Mouse (Mus musculus) megakaryocyte, adult 5-6 weeks (primary cell): ENCODE data around the gene Nacc2. TPM values are rescaled to one million over a fixed set of nuclear protein-coding genes. Genes with fewer than 3 reads are reported as not detected.

Experiments used
- ATAC-seq: 2 replicates; pipeline ENCODE4 v1.8.0; 2016; ENCODE audit warnings: mild to moderate bottlenecking, inconsistent platforms; ENCODE audit not compliant: poor library complexity, severe bottlenecking
- total RNA-seq, 2 experiments: library from RNA; stranded (forward) in 1 of 2; stranded (reverse) in 1 of 2; fragments of 153-499, 151-499 nt in 1 of 2; fragments of 221-1000, 200-1000 nt in 1 of 2; gene quantifications; 2 replicates each; pipeline versions ENCODE4 v1.2.3 to v1.2.4; 2015 to 2017

Nacc2 gene
- total RNA-seq, 2 experiments from 2014 or later: 2.1 to 3.6 TPM

DNA sequence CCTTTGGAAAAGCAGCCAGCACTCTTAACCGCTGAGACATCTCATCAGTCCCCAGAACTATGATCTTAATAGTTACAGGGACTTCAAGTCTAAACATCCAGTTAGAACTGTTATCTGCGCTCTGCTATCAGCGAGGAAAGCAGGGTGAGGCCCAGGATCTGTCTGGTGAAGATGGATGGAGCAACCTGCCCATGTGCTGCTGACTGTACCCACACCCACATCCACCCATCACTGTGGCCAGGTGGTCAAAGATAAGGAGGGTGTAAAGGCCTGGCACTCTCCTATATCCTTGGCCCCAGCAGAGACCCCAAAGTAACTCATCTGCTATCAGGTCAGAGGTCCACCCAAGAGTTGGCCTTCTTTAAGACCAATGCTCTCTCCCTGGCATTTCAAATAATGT lies 109.3 kb downstream of the Nacc2 start:
- peak; percentile 56 for ATAC-seq

DNA sequence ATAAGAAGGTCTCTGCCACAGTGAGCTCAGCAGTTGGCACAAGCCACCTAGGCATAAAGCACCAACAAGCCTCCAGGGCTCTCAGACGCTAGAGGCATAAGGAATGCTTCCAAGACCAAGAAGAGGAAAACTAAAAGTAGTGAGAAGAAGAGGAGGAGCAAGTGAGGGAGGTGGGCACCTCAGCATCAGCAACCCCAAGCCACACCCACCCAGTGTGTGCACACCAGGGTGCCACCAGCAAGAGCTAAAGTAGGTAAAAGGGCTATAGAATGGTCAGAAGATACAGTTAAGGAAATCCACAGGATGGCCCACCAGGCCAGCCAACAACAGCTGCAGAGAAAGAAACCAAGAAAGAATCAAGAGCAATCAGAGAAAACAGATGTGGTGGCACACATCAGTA lies 111.6 kb downstream of the Nacc2 start:
- ATAC-seq: no peak

Other genes starting within 250 kb of the Nacc2 start
- gene Camsap1, start 139.9 kb downstream of the Nacc2 start, total RNA-seq (2015): 3.4 and 4.4 TPM in 2 replicates
- gene Camsap1, start 139.9 kb downstream of the Nacc2 start, total RNA-seq (2017): 10.2 and 24.2 TPM in 2 replicates
- gene Ubac1, start 101.5 kb downstream of the Nacc2 start, total RNA-seq (2015): 39.8 TPM in 2 replicates
- 19.0 and 20.9 TPM in 2 replicates for gene Ubac1, start 101.5 kb downstream of the Nacc2 start, total RNA-seq (2017)
- gene Lhx3, start 85.1 kb upstream of the Nacc2 start, total RNA-seq (2015): not detected in 2 replicates
- not detected in 2 replicates for gene Lhx3, start 85.1 kb upstream of the Nacc2 start, total RNA-seq (2017)
- 3.5 and 4.7 TPM in 2 replicates for gene Qsox2, start 114.3 kb upstream of the Nacc2 start, total RNA-seq (2015)
- 1.9 and 2.5 TPM in 2 replicates for gene Qsox2, start 114.3 kb upstream of the Nacc2 start, total RNA-seq (2017)
- gene Ccdc187, start 171.3 kb upstream of the Nacc2 start, total RNA-seq (2015): not detected in 2 replicates
- not detected in 2 replicates for gene Ccdc187, start 171.3 kb upstream of the Nacc2 start, total RNA-seq (2017)
- gene Gpsm1, start 192.3 kb upstream of the Nacc2 start, total RNA-seq (2015): 1.9 and 2.4 TPM in 2 replicates
- 2.2 and 4.0 TPM in 2 replicates for gene Gpsm1, start 192.3 kb upstream of the Nacc2 start, total RNA-seq (2017)
- gene Dnlz, start 228.9 kb upstream of the Nacc2 start, total RNA-seq (2015): 4.4 and 5.8 TPM in 2 replicates
- gene Dnlz, start 228.9 kb upstream of the Nacc2 start, total RNA-seq (2017): 5.1 TPM in 2 replicates
- gene Card9, start 237.7 kb upstream of the Nacc2 start, total RNA-seq (2015): 42.6 and 45.3 TPM in 2 replicates
- 141 and 169 TPM in 2 replicates for gene Card9, start 237.7 kb upstream of the Nacc2 start, total RNA-seq (2017)